Mouse (Mus musculus): ENCODE results near the gene D17H6S53E. TPM values are rescaled to one million over a fixed set of nuclear protein-coding genes. Genes with fewer than 3 reads are reported as not detected.

Gene D17H6S53E
- polyA plus RNA-seq, 1 experiment: 4.3 TPM

- TF ChIP-seq EP300 (IDR thresholded peaks at IDR 0.05; ENCODE audit: insufficient read depth, low read depth, low read length): no peak
- TF ChIP-seq CTCF (IDR thresholded peaks at IDR 0.05; ENCODE audit: low read depth, low read length): no peak
- no peak for TF ChIP-seq POLR2A (IDR thresholded peaks at IDR 0.05; ENCODE audit: insufficient read depth, low read length)
- Histone ChIP-seq H3K27me3 (ENCODE audit: control insufficient read depth, insufficient read depth, low read length, poor library complexity, severe bottlenecking) (no peaks in the 10 kb centered on the region), H3K4me1 (ENCODE audit: control insufficient read depth, insufficient read depth, low read length) (no peaks in the 10 kb centered on the region), H3K9me3 (replicated peaks; ENCODE audit: control insufficient read depth, insufficient read depth, low read length, poor library complexity, severe bottlenecking) (no peaks in the 10 kb centered on the region), H3K36me3 (ENCODE audit: control insufficient read depth, insufficient read depth, low read length, poor library complexity, severe bottlenecking) (peaks cover 42% of the 10 kb centered on the region), H3K4me3 (ENCODE audit: low read depth, low read length) (peak overlapping the region; percentile 100), H3K9ac (ENCODE audit: low read depth, poor library complexity, severe bottlenecking) (peak overlapping the region; percentile 98), H3K27ac (ENCODE audit: insufficient read depth, low read length) (peak overlapping the region; percentile 24)
Measured at GRCm38 (mm10) chr17:35163326-35164081, 37.3 kb downstream of the D17H6S53E start.

- Histone ChIP-seq H3K9ac (ENCODE audit: low read depth, poor library complexity, severe bottlenecking) (peak overlapping the region; percentile 98), H3K9me3 (replicated peaks; ENCODE audit: control insufficient read depth, insufficient read depth, low read length, poor library complexity, severe bottlenecking) (no peaks in the 10 kb centered on the region), H3K4me3 (ENCODE audit: low read depth, low read length) (peak overlapping the region; percentile 100), H3K36me3 (ENCODE audit: control insufficient read depth, insufficient read depth, low read length, poor library complexity, severe bottlenecking) (peaks cover 35% of the 10 kb centered on the region), H3K27me3 (ENCODE audit: control insufficient read depth, insufficient read depth, low read length, poor library complexity, severe bottlenecking) (no peaks in the 10 kb centered on the region), H3K27ac (ENCODE audit: insufficient read depth, low read length) (peak overlapping the region; percentile 24), H3K4me1 (ENCODE audit: control insufficient read depth, insufficient read depth, low read length) (no peaks in the 10 kb centered on the region)
- TF ChIP-seq EP300 (IDR thresholded peaks at IDR 0.05; ENCODE audit: insufficient read depth, low read depth, low read length) (no peak), CTCF (IDR thresholded peaks at IDR 0.05; ENCODE audit: low read depth, low read length) (no peak), POLR2A (IDR thresholded peaks at IDR 0.05; ENCODE audit: insufficient read depth, low read length) (no peak)
Measured at GRCm38 (mm10) chr17:35164218-35164567, 38.0 kb downstream of the D17H6S53E start.

GRCm38 (mm10) chr17:35164568-35165450 is 38.6 kb downstream of the D17H6S53E start, which contains the start of gene Prrc2a:
Gene Prrc2a (minus strand): TSS chr17:35164897.
- Histone ChIP-seq H3K9me3 (replicated peaks; ENCODE audit: control insufficient read depth, insufficient read depth, low read length, poor library complexity, severe bottlenecking) (no peaks in the 10 kb centered on the region), H3K4me3 (ENCODE audit: low read depth, low read length) (peak within 1 kb of the TSS; percentile 100), H3K36me3 (ENCODE audit: control insufficient read depth, insufficient read depth, low read length, poor library complexity, severe bottlenecking) (peaks cover 29% of the 10 kb centered on the region), H3K4me1 (ENCODE audit: control insufficient read depth, insufficient read depth, low read length) (no peaks in the 10 kb centered on the region), H3K27ac (ENCODE audit: insufficient read depth, low read length) (peak within 1 kb of the TSS; percentile 94), H3K9ac (ENCODE audit: low read depth, poor library complexity, severe bottlenecking) (peak within 1 kb of the TSS; percentile 98), H3K27me3 (ENCODE audit: control insufficient read depth, insufficient read depth, low read length, poor library complexity, severe bottlenecking) (no peaks in the 10 kb centered on the region)
- TF ChIP-seq CTCF (IDR thresholded peaks at IDR 0.05; ENCODE audit: low read depth, low read length) (no peak), POLR2A (IDR thresholded peaks at IDR 0.05; ENCODE audit: insufficient read depth, low read length) (peak; percentile 79), EP300 (IDR thresholded peaks at IDR 0.05; ENCODE audit: insufficient read depth, low read depth, low read length) (0 out of 2 replicates have a peak, but pooled peaks have one; percentile 62)

- Histone ChIP-seq H3K4me1 (ENCODE audit: control insufficient read depth, insufficient read depth, low read length) (no peaks in the 10 kb centered on the region), H3K9ac (ENCODE audit: low read depth, poor library complexity, severe bottlenecking) (peak overlapping the region; percentile 60), H3K27ac (ENCODE audit: insufficient read depth, low read length) (peak overlapping the region; percentile 94), H3K9me3 (replicated peaks; ENCODE audit: control insufficient read depth, insufficient read depth, low read length, poor library complexity, severe bottlenecking) (no peaks in the 10 kb centered on the region), H3K4me3 (ENCODE audit: low read depth, low read length) (peak overlapping the region; percentile 85), H3K27me3 (ENCODE audit: control insufficient read depth, insufficient read depth, low read length, poor library complexity, severe bottlenecking) (no peaks in the 10 kb centered on the region), H3K36me3 (ENCODE audit: control insufficient read depth, insufficient read depth, low read length, poor library complexity, severe bottlenecking) (peaks cover 21% of the 10 kb centered on the region)
- no peak for TF ChIP-seq CTCF (IDR thresholded peaks at IDR 0.05; ENCODE audit: low read depth, low read length)
- TF ChIP-seq EP300 (IDR thresholded peaks at IDR 0.05; ENCODE audit: insufficient read depth, low read depth, low read length): no peak
- no peak for TF ChIP-seq POLR2A (IDR thresholded peaks at IDR 0.05; ENCODE audit: insufficient read depth, low read length)
Measured at GRCm38 (mm10) chr17:35165451-35166155, 39.4 kb downstream of the D17H6S53E start.

- Histone ChIP-seq H3K9me3 (replicated peaks; ENCODE audit: control insufficient read depth, insufficient read depth, low read length, poor library complexity, severe bottlenecking) (no peaks in the 10 kb centered on the region), H3K9ac (ENCODE audit: low read depth, poor library complexity, severe bottlenecking) (no peak overlapping the region), H3K4me3 (ENCODE audit: low read depth, low read length) (no peak overlapping the region), H3K27me3 (ENCODE audit: control insufficient read depth, insufficient read depth, low read length, poor library complexity, severe bottlenecking) (no peaks in the 10 kb centered on the region), H3K36me3 (ENCODE audit: control insufficient read depth, insufficient read depth, low read length, poor library complexity, severe bottlenecking) (peaks cover 12% of the 10 kb centered on the region), H3K4me1 (ENCODE audit: control insufficient read depth, insufficient read depth, low read length) (no peaks in the 10 kb centered on the region), H3K27ac (ENCODE audit: insufficient read depth, low read length) (no peak overlapping the region)
- TF ChIP-seq POLR2A (IDR thresholded peaks at IDR 0.05; ENCODE audit: insufficient read depth, low read length) (no peak), EP300 (IDR thresholded peaks at IDR 0.05; ENCODE audit: insufficient read depth, low read depth, low read length) (no peak), CTCF (IDR thresholded peaks at IDR 0.05; ENCODE audit: low read depth, low read length) (peak; percentile 43)
Measured at GRCm38 (mm10) chr17:35166352-35167035, 40.3 kb downstream of the D17H6S53E start.
